Mouse (Mus musculus) liver, embryonic 18 days (tissue): ENCODE measurements around the gene Smok2a. TPM values are rescaled to one million over a fixed set of nuclear protein-coding genes. Genes with fewer than 3 reads are reported as not detected.

Experiments
- polyA plus RNA-seq: library from polyadenylated mRNA; depleted of rRNA; stranded (reverse); fragments of >200 nt; gene quantifications from 2 replicates; pipeline ENCODE4 v1.2.3, GENCODE M21; 2012; rRNA removed

Gene Smok2a
- not detected in 2 replicates for polyA plus RNA-seq

GRCm38 (mm10) chr17:13220888-13221287, at the start of gene Smok2a:
Gene Smok2a, plus strand, starts transcription at chr17:13221188.

DNA sequence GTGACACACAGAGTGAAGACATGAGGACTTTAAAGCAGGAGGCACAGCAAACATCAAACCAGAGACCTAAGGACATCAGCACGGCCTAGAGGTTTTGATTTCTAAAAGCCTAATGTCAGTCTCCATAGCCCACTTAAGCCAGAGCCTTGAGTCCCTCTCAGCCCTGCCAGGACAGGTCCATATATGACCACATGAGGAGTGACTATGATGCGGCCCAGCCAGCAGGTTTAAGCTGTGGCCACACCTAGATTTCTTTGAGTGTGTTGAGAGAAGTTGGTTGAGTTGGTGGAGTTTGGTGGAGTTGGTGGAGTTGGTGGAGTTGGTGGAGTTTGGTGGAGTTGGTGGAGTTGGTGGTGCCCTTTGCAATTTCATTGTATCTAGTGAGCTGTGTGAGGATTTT, 9.0 kb downstream of the Smok2a start, which contains the start of gene Smok2b:
TSS of gene Smok2b (plus strand) at position 301 of the 400 bp plus-strand sequence.

Other genes with a start within 250 kb of the Smok2a start
- 20.2 and 22.4 TPM in 2 replicates for gene Wtap, start 227.0 kb upstream of the Smok2a start, polyA plus RNA-seq
- gene Sod2, start 214.3 kb upstream of the Smok2a start, polyA plus RNA-seq: 153 and 171 TPM in 2 replicates
- 0.03 TPM in 1 of 2 replicates, not detected in the other for gene Gpr31b, start 168.9 kb upstream of the Smok2a start, polyA plus RNA-seq
- 0.04 and 0.06 TPM in 2 replicates for gene Tcp10b, start 160.1 kb upstream of the Smok2a start, polyA plus RNA-seq
- gene Unc93a, start 89.4 kb upstream of the Smok2a start, polyA plus RNA-seq: 0.05 TPM in 2 replicates
- gene Smok2b, start 9.1 kb downstream of the Smok2a start, polyA plus RNA-seq: not detected in 2 replicates
- gene Tcp10c, start 133.4 kb downstream of the Smok2a start, polyA plus RNA-seq: not detected in 2 replicates